Mouse (Mus musculus) heart, postnatal 25 days (tissue): Measurements from ENCODE around the gene Dnhd1. TPM values are rescaled to one million over a fixed set of nuclear protein-coding genes. Genes with fewer than 3 reads are reported as not detected.
"Not testable (repeated sequence)": the region's sequence is repeated elsewhere in the genome, so short reads cannot be mapped to it uniquely, and the experiment has no call there.

Source experiments
- DNase-seq: peaks from one replicate; pipeline ENCODE4 v3.0.0; 2022; ENCODE audit warnings: low spot score
- intact Hi-C: fragments of 180-260 bp; cut with DNase I; formaldehyde crosslinking; loops from one replicate; pipeline ENCODE4 v1.15.1; 2025
- total RNA-seq, 2 experiments: library from RNA; stranded (reverse); gene quantifications; 2 replicates each; pipeline ENCODE4 v1.2.3; 2021

The Dnhd1 gene
- total RNA-seq, 2 experiments from 2014 or later: 0.65 to 0.73 TPM

GRCm38 (mm10) chr7:105736264-105736901 lies 85.8 kb downstream of the Dnhd1 start, which contains the start of gene Ilk:
TSS of gene Ilk (plus strand) at chr7:105736592.
- DNase-seq: peak; percentile 93
- intact Hi-C loops: loop anchor here (2.0 to 5.0 kb wide), 5 partner anchors 16 to 254 kb away; partner anchors contain the start of genes Arfip2, Cavin3, Gm45799 and Mrpl17

GRCm38 (mm10) chr7:105736911-105737521 lies 86.4 kb downstream of the Dnhd1 start, which contains the start of gene Rrp8:
TSS of gene Rrp8 (minus strand) at chr7:105737385.
- DNase-seq: peak; percentile 42
- intact Hi-C loops: loop anchor here (2.0 to 5.0 kb wide), 5 partner anchors 16 to 255 kb away; partner anchors contain the start of genes Arfip2, Cavin3, Gm45799 and Mrpl17

GRCm38 (mm10) chr7:105737648-105738047 lies 87.0 kb downstream of the Dnhd1 start:
- intact Hi-C loops: loop anchor here (2.0 to 5.0 kb wide), 5 partner anchors 15 to 255 kb away; partner anchors contain the start of genes Arfip2, Cavin3, Gm45799 and Mrpl17
- DNase-seq: no peak

GRCm38 (mm10) chr7:105738286-105738685 lies 87.7 kb downstream of the Dnhd1 start:
- DNase-seq: no peak
- intact Hi-C loops: loop anchor here (5.0 kb wide), 3 partner anchors 96 to 256 kb away; partner anchors contain the start of genes Arfip2, Cavin3, Gm45799 and Smpd1

DNA sequence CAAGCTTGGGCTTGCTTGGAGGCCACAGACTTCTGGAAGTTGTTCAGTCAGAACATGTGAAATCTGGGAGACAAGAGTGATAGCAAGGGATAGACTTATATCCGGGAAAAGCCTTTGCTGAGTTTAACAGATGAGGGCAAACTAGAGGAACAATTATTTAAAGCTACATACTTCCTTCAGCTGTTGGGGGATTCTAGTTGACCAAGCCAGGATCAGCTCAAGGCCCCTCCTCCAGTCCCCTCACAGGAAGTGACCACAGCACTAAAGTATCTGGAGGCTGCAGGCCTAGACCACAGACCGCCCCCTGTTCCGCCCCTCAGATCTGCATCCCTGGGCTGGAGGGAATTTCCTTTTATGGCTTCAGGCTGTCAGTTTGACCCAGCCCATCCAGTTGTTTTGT lies 88.3 kb downstream of the Dnhd1 start:
- intact Hi-C loops: loop anchor here (5.0 kb wide), 3 partner anchors 97 to 257 kb away; partner anchors contain the start of genes Arfip2, Cavin3, Gm45799 and Smpd1
- DNase-seq: peak; percentile 79

GRCm38 (mm10) chr7:105740089-105740795 lies 89.6 kb downstream of the Dnhd1 start:
- intact Hi-C loops: loop anchor here (10.0 kb wide), 1 partner anchor 55 kb away; no protein-coding TSS in a partner anchor
- DNase-seq: no peak

- DNase-seq: no peak
- intact Hi-C loops: loop anchor here (10.0 kb wide), 1 partner anchor 54 kb away; no protein-coding TSS in a partner anchor
Measured at GRCm38 (mm10) chr7:105740851-105741250, 90.2 kb downstream of the Dnhd1 start.

DNA sequence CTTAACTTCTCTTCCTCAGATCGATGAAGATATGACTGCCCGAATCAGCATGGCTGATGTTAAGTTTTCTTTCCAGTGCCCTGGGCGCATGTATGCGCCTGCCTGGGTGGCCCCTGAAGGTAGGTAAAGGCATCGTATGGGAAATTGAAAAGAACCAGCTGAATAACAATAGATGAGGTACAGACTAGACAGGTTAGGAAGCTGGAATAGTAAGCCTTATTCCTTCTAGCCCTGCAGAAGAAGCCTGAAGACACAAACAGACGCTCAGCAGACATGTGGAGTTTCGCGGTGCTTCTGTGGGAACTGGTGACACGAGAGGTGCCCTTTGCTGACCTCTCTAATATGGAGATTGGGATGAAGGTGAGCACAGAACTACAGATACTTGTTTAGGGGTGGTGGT lies 91.4 kb downstream of the Dnhd1 start:
- intact Hi-C loops: loop anchor here (10.0 kb wide), 1 partner anchor 53 kb away; no protein-coding TSS in a partner anchor
- DNase-seq: no peak

DNA sequence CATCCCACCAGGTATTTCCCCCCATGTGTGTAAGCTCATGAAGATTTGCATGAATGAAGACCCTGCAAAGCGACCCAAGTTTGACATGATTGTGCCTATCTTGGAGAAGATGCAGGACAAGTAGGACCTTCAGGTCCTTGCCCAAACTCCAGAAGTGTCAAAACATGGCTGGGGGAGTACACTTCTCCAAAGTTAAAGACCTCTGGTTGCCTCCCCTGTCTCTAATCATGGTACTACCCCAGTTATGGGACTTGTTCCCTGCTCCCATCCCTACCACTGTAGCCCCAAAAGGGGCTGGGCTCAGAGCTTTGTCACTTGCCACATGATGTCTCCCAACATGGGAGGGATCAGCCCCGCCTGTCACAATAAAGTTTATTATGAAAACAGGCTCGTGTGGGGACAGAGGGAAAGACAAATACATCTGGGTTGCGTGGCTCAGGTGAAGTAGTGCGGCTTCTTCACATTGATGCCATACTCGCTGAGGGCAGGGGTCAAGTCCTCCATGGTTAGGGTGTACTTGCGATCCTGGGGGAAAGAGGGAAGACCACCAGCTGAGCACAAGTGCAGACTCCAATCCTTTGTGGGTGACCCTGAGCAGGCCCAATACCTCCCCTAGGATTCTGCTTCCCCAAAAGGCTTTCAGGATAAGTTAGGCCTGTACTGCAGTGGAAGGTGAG lies 92.0 kb downstream of the Dnhd1 start:
- intact Hi-C loops: loop anchor here (10.0 kb wide), 1 partner anchor 52 kb away; no protein-coding TSS in a partner anchor
- DNase-seq: not testable (repeated sequence)

- not testable (repeated sequence) for DNase-seq
- intact Hi-C loops: loop anchor here (10.0 kb wide), 1 partner anchor 51 kb away; no protein-coding TSS in a partner anchor
Measured at GRCm38 (mm10) chr7:105743246-105743925, 92.8 kb downstream of the Dnhd1 start.

DNA sequence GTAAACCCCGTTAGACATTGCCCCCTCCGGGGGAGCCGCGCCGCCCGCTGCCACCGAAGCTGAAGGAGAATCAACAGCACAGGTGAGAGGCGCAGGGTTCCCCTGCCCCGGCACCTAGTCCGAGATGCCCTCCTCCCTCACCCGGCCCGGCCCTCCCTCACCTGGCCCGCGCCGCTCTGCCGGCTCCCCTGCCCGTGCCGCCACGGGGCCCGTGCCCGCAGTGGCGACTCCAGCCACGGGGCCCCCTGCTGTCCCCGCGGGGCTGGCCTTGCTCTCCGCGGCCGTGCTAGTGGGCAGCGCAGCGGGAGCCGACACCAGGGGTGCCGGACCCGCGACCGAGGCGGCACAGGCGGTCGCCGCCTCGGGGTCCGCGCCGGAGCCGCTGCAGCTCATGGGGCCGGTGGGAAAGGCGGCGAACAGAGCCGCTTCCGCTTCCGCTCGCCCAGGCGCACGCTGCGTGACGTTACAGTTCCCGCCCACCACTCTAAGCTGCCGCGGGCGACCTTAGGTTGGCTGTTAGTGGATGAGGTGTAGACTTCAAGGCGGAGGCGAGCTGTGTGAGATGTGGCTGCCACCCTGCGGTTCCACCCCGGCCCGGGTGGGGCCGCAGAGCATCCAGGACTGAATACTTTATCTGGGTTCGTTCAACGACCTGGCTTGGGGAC lies 93.4 kb downstream of the Dnhd1 start, which contains the start of gene Taf10:
Gene Taf10, minus strand, starts transcription at position 436 of the 665 bp plus-strand sequence.
- intact Hi-C loops: loop anchor here (10.0 kb wide), 1 partner anchor 51 kb away; no protein-coding TSS in a partner anchor
- DNase-seq: peak; percentile 77

DNA sequence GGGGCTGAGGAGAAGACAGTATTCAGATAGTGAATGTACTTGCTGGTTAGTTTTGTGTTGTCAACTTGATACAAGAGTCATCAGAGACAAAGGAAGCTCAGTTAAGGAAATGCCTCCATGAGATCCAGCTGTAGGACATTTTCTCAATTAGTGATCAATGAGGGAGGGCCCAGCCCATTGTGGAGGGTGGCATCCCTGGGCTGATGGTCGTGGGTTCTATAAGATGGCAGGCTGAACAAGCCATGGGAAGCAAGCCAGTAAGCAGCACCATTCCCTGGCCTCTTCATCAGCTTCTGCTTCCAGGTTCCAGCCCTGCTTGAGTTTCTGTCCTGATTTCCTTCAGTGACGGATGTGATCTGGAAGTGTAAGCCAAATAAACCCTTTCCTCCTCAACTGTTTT lies 97.1 kb downstream of the Dnhd1 start:
- intact Hi-C loops: loop anchor here (10.0 kb wide), 1 partner anchor 47 kb away; no protein-coding TSS in a partner anchor
- DNase-seq: no peak

GRCm38 (mm10) chr7:105751491-105752433 lies 101.1 kb downstream of the Dnhd1 start, which contains the start of gene Tpp1:
TSS of gene Tpp1 (minus strand) at chr7:105752235.
- intact Hi-C loops: loop anchor here (2.0 kb wide), 1 partner anchor 15 kb away; the partner anchor contains the start of genes Ilk and Rrp8
- peak; percentile 80 for DNase-seq

DNA sequence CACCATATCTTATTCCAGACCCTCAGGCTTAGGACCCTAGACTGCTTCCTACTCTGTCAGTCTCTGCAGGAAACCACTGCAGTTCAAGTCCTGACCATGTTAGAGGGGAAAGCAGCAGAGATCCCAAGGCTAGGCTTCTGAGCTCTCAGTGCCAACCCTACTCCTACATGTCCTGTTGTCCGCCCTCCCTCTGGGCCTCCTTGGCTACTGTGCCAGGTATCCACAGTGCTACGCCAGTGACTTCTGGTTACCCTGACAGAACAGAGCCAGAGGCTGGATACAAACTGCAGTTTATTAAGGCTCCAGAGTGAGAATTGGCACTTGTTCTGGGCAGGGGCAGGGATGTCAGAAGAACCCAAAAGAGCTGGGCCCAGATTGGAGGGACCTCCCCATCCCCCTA lies 102.1 kb downstream of the Dnhd1 start:
- no peak for DNase-seq
- intact Hi-C loops: loop anchor here (2.0 kb wide), 1 partner anchor 16 kb away; the partner anchor contains the start of genes Ilk and Rrp8

DNA sequence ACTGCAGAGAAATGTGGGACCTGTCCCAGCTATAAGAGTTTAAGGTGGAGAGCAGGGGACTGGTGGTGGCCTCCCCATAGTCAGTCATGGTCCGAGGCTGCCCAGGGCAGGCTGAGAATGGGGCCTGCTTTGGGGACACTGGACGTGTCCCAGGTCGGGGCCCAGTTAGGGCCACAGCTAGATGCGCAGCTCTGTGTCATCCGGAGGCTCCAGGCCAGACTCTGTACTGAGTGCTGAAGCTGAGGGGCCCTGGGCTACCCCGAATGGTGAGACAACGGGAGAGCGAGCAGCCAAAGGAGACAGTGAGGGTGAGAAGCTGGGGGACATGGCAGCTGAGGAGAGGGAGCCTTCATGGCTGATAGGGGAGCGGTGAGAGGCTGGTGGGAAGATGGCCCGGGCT lies 102.7 kb downstream of the Dnhd1 start:
- intact Hi-C loops: loop anchor here (2.0 kb wide), 1 partner anchor 16 kb away; the partner anchor contains the start of genes Ilk and Rrp8
- no peak for DNase-seq

DNA sequence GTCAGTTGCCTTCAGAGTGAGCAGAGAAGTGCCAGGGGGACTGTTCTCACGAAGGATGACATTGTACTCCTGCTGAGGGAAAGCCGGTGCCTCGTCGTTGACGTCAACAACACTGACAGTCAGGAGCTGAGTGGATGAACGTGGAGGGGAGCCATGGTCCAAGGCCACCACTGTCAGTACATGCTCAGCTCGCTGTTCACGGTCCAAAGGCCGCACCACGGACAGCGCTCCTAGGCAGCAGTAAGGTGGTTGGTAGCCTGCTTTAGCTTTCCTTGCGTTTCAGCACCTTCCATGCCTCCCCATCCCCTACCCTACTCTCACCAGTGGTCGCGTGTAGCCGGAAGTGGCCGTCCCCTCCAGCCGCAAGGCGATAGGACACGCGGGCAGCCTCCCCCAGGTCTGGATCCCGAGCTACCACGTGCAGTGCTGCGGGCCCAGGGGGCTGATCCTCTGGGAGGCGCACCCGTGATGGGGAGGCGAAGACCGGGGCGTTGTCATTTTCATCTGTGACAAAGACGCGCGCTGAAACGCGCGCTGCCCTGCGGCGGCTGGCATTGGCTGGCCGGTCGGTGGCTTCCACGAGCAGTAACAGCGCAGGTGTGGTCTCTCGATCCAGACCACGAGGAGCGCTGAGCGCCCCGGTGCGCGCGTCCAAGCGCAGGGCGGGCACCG lies 111.3 kb downstream of the Dnhd1 start:
- intact Hi-C loops: no loop called here
- no peak for DNase-seq
